Mouse (Mus musculus): ENCODE measurements around the gene Shank2. TPM values are rescaled to one million over a fixed set of nuclear protein-coding genes. Genes with fewer than 3 reads are reported as not detected.

Shank2 gene
- polyA plus RNA-seq, 1 experiment from 2014 or later, result 0.39 TPM

DNA sequence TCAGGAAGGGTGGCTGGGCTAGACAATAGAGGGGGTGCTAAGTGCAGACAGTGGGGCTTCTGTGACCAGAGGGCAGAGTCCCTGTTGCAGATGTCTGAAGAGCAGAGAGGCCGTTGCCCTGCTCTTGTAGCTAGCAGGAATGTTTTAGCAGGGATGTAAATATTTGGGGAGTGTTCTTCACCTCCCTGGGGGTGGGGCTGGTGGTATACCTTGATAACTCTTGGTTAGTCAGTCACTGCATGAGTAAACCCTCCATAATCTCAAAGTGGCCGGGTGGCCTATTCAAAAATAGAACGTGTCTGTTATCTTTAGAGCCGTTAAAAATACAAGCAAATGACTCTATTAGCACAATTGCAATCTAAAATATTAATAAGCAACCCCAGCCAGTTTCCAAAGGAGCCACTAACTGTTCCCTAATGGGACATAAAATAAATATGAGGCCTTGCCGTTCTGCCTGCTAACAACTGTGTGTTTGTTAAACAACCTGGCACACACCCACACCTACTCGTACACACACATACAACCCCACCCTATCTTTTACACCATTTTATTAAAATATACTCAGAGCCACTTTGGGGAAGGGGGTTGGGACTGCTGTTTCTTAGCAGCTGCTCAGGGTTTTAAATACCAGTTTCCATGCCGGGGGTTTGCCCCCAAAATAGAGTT is 200.4 kb downstream of the Shank2 start:
- H3K9me3 ChIP-seq (replicated peaks), result no peaks in the 10 kb centered on the region
- 85% methylated on average over 7 of the region's 7 CpGs for WGBS
- no peak for DNase-seq (ENCODE audit: low spot score)

DNA sequence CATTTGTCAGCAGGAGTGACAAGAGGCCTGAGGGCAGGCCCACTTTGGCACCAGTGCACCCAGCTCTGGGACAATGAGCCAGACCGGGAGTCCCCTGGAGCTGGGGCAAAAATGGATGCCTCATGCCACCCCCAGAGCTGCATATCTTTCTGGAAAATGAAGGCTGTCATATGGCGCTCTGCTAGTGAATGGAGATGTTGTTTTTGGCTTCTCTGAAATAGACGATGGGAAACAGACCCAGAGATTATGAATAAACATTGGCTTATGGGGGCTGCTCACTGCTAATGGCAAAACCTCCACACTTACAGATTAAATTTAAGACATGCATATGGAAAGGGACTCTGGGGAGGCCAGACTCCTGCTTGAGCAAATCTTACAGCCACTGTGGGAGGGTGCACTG is 202.6 kb downstream of the Shank2 start:
- H3K9me3 ChIP-seq (replicated peaks), result no peaks in the 10 kb centered on the region
- H3K36me3 ChIP-seq, result no peaks in the 10 kb centered on the region
- H3K27ac ChIP-seq, result no peak overlapping the region
- no peaks in the 10 kb centered on the region for H3K27me3 ChIP-seq (ENCODE audit: low read depth, poor library complexity, severe bottlenecking)
- no peak overlapping the region for H3K4me3 ChIP-seq
- DNase-seq (ENCODE audit: low spot score), result no peak
- 80% methylated on average over 3 of the region's 3 CpGs for WGBS
- no peaks in the 10 kb centered on the region for H3K4me1 ChIP-seq

More for the DNA sequence above, 200.4 kb downstream of the Shank2 start:
- no peaks in the 10 kb centered on the region for H3K36me3 ChIP-seq
- no peak overlapping the region for H3K4me3 ChIP-seq
- H3K27ac ChIP-seq, result no peak overlapping the region
- H3K4me1 ChIP-seq, result no peaks in the 10 kb centered on the region
- H3K27me3 ChIP-seq (ENCODE audit: low read depth, poor library complexity, severe bottlenecking), result no peaks in the 10 kb centered on the region

DNA sequence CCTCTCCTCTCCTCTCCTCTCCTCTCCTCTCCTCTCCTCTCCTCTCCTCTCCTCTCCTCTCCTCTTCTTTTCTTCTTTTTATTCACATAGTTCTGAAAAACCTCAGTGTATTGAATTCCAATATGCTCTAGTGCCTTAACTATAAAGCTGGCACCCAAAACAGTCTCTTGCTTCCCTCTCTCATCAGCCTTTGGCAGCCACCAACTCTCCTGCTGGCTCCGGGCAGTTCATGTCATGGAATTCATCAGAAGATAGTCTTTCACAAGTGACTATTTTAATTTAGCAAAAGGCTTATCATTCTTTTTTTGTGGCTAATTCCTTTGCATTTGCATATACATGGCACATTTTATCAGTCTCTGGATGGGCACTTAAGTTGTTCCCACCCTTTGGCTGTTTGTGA is 203.4 kb downstream of the Shank2 start:
- H3K4me1 ChIP-seq, result no peaks in the 10 kb centered on the region
- WGBS, result 90% methylated on average over 1 of the region's 1 CpGs
- H3K4me3 ChIP-seq, result no peak overlapping the region
- H3K27ac ChIP-seq, result no peak overlapping the region
- no peak for DNase-seq (ENCODE audit: low spot score)
- no peaks in the 10 kb centered on the region for H3K9me3 ChIP-seq (replicated peaks)
- no peaks in the 10 kb centered on the region for H3K27me3 ChIP-seq (ENCODE audit: low read depth, poor library complexity, severe bottlenecking)
- no peaks in the 10 kb centered on the region for H3K36me3 ChIP-seq

DNA sequence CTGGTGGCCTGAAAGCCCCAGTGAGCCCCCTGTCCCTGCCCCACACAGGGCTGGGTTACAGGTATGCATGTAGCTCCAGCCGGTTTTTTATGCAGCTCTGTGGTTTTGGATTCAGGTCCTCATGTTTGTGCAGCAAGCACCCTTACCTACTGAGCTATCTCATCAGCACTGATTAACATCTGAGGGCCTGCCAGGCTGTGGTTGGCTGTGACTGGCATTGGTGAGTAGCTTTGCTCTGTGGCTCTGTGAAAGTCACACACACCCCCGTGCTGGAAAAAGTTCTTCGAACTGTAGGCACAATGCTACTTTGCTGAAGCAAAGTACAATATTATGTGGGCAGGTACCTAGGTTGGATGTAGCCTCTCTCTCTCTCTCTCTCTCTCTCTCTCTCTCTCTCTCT is 204.1 kb downstream of the Shank2 start:
- H3K4me1 ChIP-seq, result no peaks in the 10 kb centered on the region
- DNase-seq (ENCODE audit: low spot score), result no peak
- H3K36me3 ChIP-seq, result no peaks in the 10 kb centered on the region
- no peak overlapping the region for H3K4me3 ChIP-seq
- no peaks in the 10 kb centered on the region for H3K27me3 ChIP-seq (ENCODE audit: low read depth, poor library complexity, severe bottlenecking)
- no peaks in the 10 kb centered on the region for H3K9me3 ChIP-seq (replicated peaks)
- no peak overlapping the region for H3K27ac ChIP-seq
- 91% methylated on average over 3 of the region's 3 CpGs for WGBS

DNA sequence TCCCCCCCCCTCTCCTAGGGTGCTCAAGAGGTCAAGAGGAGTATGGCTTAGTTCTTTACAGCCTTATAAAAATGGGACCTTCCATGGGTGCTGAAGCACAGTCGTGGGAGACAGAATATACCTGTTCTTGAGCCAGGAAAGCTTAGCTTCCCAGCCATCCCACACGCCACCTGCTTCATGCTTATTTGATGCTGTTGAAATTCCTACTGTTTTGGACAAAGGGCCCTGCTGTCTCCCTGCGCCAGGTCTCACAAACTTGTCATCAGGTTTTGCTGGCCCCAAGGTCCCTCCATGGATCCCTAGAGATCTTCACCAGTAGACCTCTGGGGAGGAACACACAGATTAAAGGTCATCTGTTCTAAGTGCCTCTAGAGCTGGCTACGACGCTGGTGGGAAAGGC is 204.5 kb downstream of the Shank2 start:
- Histone ChIP-seq H3K9me3 (replicated peaks) (no peaks in the 10 kb centered on the region), H3K27ac (no peak overlapping the region), H3K4me3 (no peak overlapping the region), H3K36me3 (no peaks in the 10 kb centered on the region), H3K4me1 (no peaks in the 10 kb centered on the region), H3K27me3 (ENCODE audit: low read depth, poor library complexity, severe bottlenecking) (no peaks in the 10 kb centered on the region)
- DNase-seq (ENCODE audit: low spot score), result no peak
- WGBS, result 81% methylated on average over 5 of the region's 5 CpGs

DNA sequence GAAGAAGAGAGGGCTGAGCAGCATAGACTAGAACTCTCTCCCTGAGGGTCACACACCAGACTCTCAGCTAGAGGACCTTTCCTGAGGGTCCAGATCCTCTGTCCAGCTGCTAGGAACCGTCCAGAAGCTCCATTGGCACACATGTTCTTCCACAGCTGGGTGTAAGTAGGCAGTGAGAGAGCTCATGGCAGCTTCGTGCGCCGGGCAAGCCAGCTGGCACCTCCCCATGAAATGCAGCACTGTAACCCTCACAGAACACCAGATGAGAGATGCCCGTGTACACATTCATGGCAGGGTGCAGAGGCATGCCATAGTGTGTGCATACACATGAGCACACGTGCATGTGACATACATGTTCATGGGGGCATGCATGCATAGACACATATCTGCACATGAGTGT is 205.4 kb downstream of the Shank2 start:
- H3K36me3 ChIP-seq, result no peaks in the 10 kb centered on the region
- 90% methylated on average over 6 of the region's 6 CpGs for WGBS

DNA sequence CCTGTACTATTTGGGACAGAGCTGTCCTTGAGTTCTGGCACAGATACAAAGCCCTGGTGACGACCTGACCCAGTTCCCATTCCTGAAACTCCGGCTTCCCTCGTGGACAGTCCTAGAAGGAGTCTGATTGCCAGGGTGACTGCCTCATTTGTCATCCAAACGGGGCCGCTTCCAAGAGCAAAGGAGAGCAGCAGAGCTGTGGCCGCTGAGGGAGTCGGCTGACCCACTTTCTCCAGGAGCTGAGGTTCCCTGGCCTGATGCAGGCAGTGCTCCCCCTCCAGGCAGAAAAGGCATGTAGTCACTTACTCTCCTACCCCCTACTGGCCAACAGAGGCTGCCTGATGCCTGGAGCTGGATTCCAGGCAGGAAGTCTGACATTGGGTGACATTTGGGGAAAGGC is 206.1 kb downstream of the Shank2 start:
- Histone ChIP-seq H3K4me3 (no peak overlapping the region), H3K27ac (no peak overlapping the region), H3K36me3 (no peaks in the 10 kb centered on the region), H3K9me3 (replicated peaks) (no peaks in the 10 kb centered on the region), H3K27me3 (ENCODE audit: low read depth, poor library complexity, severe bottlenecking) (no peaks in the 10 kb centered on the region), H3K4me1 (no peaks in the 10 kb centered on the region)
- peak; percentile 40 for DNase-seq (ENCODE audit: low spot score)
- WGBS, result 21% methylated on average over 7 of the region's 7 CpGs

More for the DNA sequence above, 205.4 kb downstream of the Shank2 start:
- H3K27me3 ChIP-seq (ENCODE audit: low read depth, poor library complexity, severe bottlenecking), result no peaks in the 10 kb centered on the region
- H3K9me3 ChIP-seq (replicated peaks), result no peaks in the 10 kb centered on the region
- H3K4me1 ChIP-seq, result no peaks in the 10 kb centered on the region
- no peak overlapping the region for H3K4me3 ChIP-seq
- no peak for DNase-seq (ENCODE audit: low spot score)
- H3K27ac ChIP-seq, result no peak overlapping the region

DNA sequence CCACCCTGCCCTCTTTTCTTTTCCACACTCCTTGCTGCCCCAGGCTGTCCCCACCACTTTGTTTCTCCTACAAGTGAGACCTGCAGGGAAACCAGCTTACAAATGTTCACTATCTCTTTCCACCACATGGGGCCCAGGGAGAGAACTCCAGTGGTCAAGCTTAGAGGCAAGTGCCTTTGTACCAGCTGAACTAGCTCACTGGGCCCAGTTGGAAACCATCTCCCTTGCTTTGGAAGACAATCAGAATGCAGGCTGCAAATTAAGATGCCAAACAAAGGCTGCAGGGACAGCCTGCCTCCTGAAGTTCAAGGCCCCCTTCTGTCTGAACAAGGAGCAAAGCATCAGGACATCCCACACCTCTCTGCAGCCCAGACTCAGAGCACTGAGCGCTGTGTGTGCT is 206.9 kb downstream of the Shank2 start:
- Histone ChIP-seq H3K9me3 (replicated peaks) (no peaks in the 10 kb centered on the region), H3K4me1 (no peaks in the 10 kb centered on the region), H3K27me3 (ENCODE audit: low read depth, poor library complexity, severe bottlenecking) (no peaks in the 10 kb centered on the region), H3K36me3 (no peaks in the 10 kb centered on the region), H3K4me3 (no peak overlapping the region), H3K27ac (no peak overlapping the region)
- DNase-seq (ENCODE audit: low spot score), result no peak
- WGBS, result 91% methylated on average over 1 of the region's 1 CpGs

DNA sequence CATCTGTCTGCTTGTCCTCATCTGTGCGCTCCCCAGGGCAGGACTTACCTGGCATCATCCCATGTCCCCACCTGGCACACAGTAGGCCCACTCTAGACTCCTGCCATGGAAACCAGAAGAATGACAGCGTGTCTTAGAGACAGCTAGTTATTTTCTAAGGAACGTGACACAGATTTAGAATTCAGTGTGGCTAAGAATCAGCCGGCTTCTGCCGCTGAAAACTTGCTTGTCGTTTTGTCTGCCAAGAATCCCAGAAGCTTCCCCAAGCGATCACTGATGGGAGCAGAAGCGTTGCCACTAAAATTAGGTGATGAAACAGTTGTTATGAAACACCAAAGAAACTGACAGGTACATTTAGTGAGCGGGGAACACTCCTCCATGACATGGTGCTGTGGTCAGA is 208.8 kb downstream of the Shank2 start:
- Histone ChIP-seq H3K36me3 (no peaks in the 10 kb centered on the region), H3K9me3 (replicated peaks) (no peaks in the 10 kb centered on the region), H3K4me1 (no peaks in the 10 kb centered on the region), H3K27me3 (ENCODE audit: low read depth, poor library complexity, severe bottlenecking) (no peaks in the 10 kb centered on the region), H3K27ac (no peak overlapping the region), H3K4me3 (no peak overlapping the region)
- WGBS, result 90% methylated on average over 9 of the region's 9 CpGs
- DNase-seq (ENCODE audit: low spot score), result no peak

DNA sequence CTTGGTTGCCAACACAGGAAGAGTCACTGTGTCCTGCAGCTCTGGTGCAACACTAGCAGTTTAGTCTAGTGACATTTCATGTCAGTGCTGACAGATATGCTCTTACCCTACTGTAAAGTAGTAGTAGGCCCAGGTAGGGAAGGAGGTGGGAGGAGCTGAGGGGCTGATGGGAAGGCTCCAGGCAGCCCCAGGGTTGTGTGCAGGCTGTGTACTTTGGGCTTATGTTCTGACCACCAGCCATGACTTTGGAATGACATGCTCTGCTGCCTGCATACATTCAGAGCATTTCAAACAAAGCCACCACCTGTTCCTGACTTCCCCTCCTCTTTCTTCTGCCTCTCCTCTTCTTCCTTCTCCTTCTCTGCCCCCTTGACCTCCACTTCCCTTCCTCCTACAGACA is 211.0 kb downstream of the Shank2 start:
- no peaks in the 10 kb centered on the region for H3K27me3 ChIP-seq (ENCODE audit: low read depth, poor library complexity, severe bottlenecking)
- no peaks in the 10 kb centered on the region for H3K4me1 ChIP-seq
- DNase-seq (ENCODE audit: low spot score), result no peak
- no peak overlapping the region for H3K27ac ChIP-seq
- H3K4me3 ChIP-seq, result no peak overlapping the region
- no peaks in the 10 kb centered on the region for H3K9me3 ChIP-seq (replicated peaks)
- H3K36me3 ChIP-seq, result no peaks in the 10 kb centered on the region

DNA sequence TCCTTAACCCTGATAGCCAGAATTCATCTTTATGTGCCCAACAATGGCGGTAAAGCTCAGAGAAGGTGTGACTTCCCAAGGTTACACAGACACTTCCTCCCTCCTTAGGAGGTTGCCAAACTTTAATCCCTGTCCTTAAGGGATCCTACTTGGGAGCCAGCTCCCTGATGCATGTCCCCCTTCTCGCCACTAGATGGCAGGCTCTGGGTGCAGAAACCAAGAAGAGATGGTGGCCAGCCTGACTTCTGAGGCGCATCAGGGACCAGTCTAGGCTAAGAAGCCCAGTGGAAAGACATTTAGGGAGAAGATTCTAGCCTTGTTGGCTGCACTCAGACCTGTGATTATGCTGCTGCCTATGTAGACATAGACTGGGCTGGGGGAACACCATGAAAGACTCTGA is 215.5 kb downstream of the Shank2 start:
- 4% methylated on average over 3 of the region's 3 CpGs for WGBS
- no peaks in the 10 kb centered on the region for H3K27me3 ChIP-seq (ENCODE audit: low read depth, poor library complexity, severe bottlenecking)
- peak; percentile 74 for DNase-seq (ENCODE audit: low spot score)
- no peaks in the 10 kb centered on the region for H3K36me3 ChIP-seq
- H3K4me3 ChIP-seq, result no peak overlapping the region
- no peaks in the 10 kb centered on the region for H3K4me1 ChIP-seq
- no peaks in the 10 kb centered on the region for H3K9me3 ChIP-seq (replicated peaks)
- H3K27ac ChIP-seq, result no peak overlapping the region

DNA sequence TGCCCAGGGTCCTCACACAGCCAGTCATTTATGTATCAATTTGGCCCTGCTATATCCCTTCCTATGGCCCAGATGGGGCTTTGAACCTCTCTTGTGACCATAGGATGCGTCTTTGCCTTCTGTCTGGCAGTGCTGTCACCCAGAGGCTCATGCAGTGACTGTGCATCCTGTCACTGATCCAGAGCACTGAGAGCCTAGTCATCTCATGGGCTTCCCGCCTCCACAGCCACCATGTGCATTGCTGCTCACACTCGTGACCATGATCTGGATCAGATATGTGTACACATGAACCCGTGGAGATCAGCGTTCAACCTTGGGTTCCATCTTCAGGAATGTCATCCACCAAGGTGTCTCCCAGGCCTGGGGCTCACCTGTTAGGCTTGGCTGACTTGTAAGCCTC is 227.0 kb downstream of the Shank2 start:
- H3K9me3 ChIP-seq (replicated peaks), result no peaks in the 10 kb centered on the region
- H3K4me3 ChIP-seq, result no peak overlapping the region
- no peak overlapping the region for H3K27ac ChIP-seq
- H3K36me3 ChIP-seq, result no peaks in the 10 kb centered on the region
- 87% methylated on average over 5 of the region's 5 CpGs for WGBS
- DNase-seq (ENCODE audit: low spot score), result no peak
- no peaks in the 10 kb centered on the region for H3K27me3 ChIP-seq (ENCODE audit: low read depth, poor library complexity, severe bottlenecking)
- peaks cover 5% of the 10 kb centered on the region; the same call in 1 of the 2 replicates for H3K4me1 ChIP-seq

DNA sequence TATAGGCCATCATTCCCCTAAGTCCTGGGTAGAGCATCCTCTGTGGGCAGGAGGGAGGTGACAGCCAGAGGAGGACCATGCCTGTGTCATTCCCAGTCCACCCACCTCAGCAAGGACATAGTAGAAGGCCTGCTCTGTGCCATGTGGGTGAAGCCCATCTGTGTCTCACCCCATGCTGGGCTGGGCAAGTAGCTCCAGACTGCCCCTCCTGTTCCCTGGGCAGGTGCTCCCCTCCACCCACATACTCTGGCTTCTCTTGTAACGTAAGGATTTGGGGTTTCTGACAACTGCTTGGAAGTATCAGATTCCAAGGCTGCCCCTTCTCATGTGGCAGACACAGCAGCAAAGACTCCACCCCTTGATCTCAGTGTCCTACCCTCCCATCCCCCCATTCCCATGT is 227.7 kb downstream of the Shank2 start:
- H3K9me3 ChIP-seq (replicated peaks), result no peaks in the 10 kb centered on the region
- H3K27ac ChIP-seq, result no peak overlapping the region
- no peak overlapping the region for H3K4me3 ChIP-seq
- no peaks in the 10 kb centered on the region for H3K36me3 ChIP-seq
- H3K4me1 ChIP-seq, result peaks cover 5% of the 10 kb centered on the region; the same call in 1 of the 2 replicates
- H3K27me3 ChIP-seq (ENCODE audit: low read depth, poor library complexity, severe bottlenecking), result no peaks in the 10 kb centered on the region
- WGBS, result 23% methylated on average over 1 of the region's 1 CpGs
- no peak for DNase-seq (ENCODE audit: low spot score)

DNA sequence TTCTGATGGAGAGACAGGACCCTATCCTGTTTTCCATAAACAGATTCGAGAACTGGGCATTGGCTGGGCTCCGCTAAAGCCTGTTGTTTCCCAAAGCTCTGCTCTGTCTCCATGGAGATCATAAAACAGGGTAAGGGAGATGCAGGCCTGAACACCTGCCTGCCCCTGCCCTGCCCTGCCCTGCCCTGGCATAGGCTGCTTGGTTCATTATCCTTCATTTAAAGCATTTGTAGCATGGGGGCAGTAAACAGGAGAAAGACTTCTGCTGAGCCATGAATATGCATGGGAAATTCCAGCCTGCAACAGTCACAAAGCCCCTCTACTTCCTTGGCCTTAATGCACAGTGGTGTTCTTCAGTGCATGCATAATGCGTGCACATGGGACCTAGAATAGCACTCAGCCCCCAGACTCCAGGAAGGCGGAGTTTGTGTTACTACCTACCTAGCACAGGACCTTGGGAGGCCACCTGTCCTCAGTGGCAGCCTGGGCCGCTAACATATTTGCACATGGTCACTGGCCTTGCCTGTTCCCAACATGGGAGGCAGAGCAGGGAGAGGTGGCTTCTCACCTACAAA is 230.5 kb downstream of the Shank2 start:
- Histone ChIP-seq H3K4me3 (no peak overlapping the region), H3K27ac (no peak overlapping the region), H3K27me3 (ENCODE audit: low read depth, poor library complexity, severe bottlenecking) (0 out of 2 replicates have a peak, but pooled peaks cover 4% of the 10 kb centered on the region), H3K9me3 (replicated peaks) (no peaks in the 10 kb centered on the region), H3K36me3 (no peaks in the 10 kb centered on the region), H3K4me1 (peaks cover 8% of the 10 kb centered on the region; the same call in 1 of the 2 replicates)
- 70% methylated on average over 5 of the region's 5 CpGs for WGBS
- DNase-seq (ENCODE audit: low spot score), result no peak
